Mouse (Mus musculus) heart, postnatal 25 days (tissue): ENCODE results near the gene Pla1a. TPM values are rescaled to one million over a fixed set of nuclear protein-coding genes. Genes with fewer than 3 reads are reported as not detected.

Experiments used
- DNase-seq: peaks from one replicate; pipeline ENCODE4 v3.0.0; 2022; ENCODE audit warnings: low spot score
- intact Hi-C: fragments of 180-260 bp; cut with DNase I; formaldehyde crosslinking; loops from one replicate; pipeline ENCODE4 v1.15.1; 2025
- total RNA-seq, 2 experiments: library from RNA; stranded (reverse); gene quantifications; 2 replicates each; pipeline ENCODE4 v1.2.3; 2021

Pla1a gene
- total RNA-seq, 2 experiments from 2014 or later: 6.5 to 8.4 TPM

- DNase-seq: no peak
- intact Hi-C loops: loop anchor here (5.0 kb wide), 1 partner anchor 78 kb away; the partner anchor contains the start of gene Adprh
Observed at GRCm38 (mm10) chr16:38374379-38375140, 58.4 kb downstream of the Pla1a start.

GRCm38 (mm10) chr16:38373941-38374340, 59.0 kb downstream of the Pla1a start:
- DNase-seq: no peak
- intact Hi-C loops: no loop called here

- DNase-seq: no peak
- intact Hi-C loops: no loop called here
Observed at GRCm38 (mm10) chr16:38373439-38373838, 59.5 kb downstream of the Pla1a start.

DNA sequence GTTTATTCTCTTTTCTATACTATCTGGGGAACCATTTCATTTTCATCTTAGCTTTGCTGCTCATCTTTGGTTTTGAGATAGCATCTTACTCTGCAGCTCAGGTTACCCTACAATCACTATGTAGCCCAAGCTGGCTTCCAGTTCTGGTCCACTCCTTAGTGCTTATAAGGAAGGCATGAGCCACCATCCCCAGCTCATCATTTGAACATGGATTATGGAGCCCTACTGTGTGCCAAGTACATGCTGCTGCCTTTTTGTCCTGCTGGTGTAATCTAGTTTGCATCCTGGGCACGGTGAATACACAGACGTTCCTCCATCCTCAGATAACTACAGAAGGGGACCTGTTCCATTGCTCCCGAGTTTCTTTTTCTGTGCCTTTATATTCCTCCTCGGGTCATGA, 60.1 kb downstream of the Pla1a start:
- DNase-seq: no peak

DNA sequence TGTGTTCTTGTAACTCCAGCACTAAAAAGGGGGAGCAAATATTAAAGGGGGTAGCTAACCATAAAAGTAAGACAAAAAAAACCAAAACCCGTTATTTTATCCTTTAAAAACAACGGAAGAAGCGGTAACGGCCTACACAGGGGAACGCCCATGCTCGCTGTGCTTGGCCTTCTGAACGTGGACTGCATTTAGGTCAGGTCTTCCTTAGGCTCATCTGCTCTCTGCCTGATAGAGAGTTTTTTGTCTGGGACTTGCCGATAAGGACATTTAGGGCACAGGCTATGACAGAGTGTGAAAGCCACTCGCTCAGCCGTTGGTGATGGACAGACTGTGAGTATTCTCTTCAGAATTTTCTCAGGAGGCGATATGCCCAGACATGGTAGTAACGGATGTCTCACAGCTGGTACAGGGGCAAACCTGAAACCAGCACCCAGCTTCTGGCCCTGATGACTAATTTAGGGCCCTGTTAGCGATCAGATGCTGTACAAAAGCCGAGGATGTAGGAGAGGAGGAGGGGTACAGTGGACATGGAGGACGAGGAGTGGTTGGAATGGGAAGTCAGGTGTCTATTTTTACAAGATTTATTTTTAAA, 61.1 kb downstream of the Pla1a start:
- intact Hi-C loops: no loop called here
- no peak for DNase-seq

More for the DNA sequence above, 60.1 kb downstream of the Pla1a start:
- intact Hi-C loops: no loop called here

- DNase-seq: no peak
Observed at GRCm38 (mm10) chr16:38370633-38371374, 62.1 kb downstream of the Pla1a start.

GRCm38 (mm10) chr16:38369992-38370484, 62.9 kb downstream of the Pla1a start:
- intact Hi-C loops: loop anchor here (10.0 kb wide), 1 partner anchor 475 kb away; no protein-coding TSS in a partner anchor
- no peak for DNase-seq

More at GRCm38 (mm10) chr16:38370633-38371374, 62.1 kb downstream of the Pla1a start:
- intact Hi-C loops: no loop called here

GRCm38 (mm10) chr16:38369431-38369830, 63.5 kb downstream of the Pla1a start:
- DNase-seq: no peak
- intact Hi-C loops: loop anchor here (10.0 kb wide), 1 partner anchor 475 kb away; no protein-coding TSS in a partner anchor

DNA sequence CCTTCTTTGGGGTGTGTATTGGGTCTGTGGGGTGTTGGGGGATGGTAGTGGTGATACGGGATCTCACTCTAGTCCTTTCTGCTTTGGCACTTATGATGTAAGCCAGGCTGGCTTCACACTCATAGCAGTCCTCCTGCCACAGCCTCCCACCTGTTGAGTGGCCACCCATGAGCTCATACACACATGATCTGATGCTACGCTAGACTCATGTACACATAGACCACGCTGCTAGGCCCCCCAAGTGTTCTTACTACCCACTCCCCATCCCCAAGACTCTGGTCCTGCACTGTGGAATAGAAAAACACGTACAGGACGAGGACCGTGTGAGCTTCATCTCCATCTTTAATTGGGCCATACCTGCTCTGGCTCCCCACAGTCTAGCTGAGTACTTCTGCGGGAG, 63.9 kb downstream of the Pla1a start:
- no peak for DNase-seq
- intact Hi-C loops: loop anchor here (10.0 kb wide), 1 partner anchor 474 kb away; no protein-coding TSS in a partner anchor

DNA sequence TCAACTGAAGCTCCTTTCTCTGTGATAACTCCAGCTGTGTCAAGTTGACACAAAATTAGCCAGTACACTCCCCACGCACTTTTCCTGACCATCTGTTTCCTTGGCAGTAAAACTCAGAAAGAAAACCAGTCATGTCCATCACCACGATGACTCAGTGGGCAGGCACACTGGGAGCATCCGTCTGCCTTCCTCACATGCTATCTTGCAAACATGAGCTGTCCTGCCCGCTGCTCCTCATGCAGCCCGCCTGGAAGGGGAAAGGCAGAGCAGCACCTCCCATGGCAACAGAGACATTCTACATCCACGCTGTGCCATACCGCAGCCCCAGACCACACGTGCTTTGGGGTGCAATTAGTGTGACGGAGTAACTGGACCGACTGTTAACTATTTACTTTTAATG, 64.6 kb downstream of the Pla1a start:
- intact Hi-C loops: loop anchor here (10.0 kb wide), 1 partner anchor 474 kb away; no protein-coding TSS in a partner anchor
- DNase-seq: peak; percentile 42

- DNase-seq: no peak
- intact Hi-C loops: loop anchor here (10.0 kb wide), 1 partner anchor 471 kb away; no protein-coding TSS in a partner anchor
Observed at GRCm38 (mm10) chr16:38366231-38366630, 66.7 kb downstream of the Pla1a start.

GRCm38 (mm10) chr16:38365390-38365789, 67.6 kb downstream of the Pla1a start:
- DNase-seq: no peak
- intact Hi-C loops: loop anchor here (10.0 kb wide), 1 partner anchor 471 kb away; no protein-coding TSS in a partner anchor

DNA sequence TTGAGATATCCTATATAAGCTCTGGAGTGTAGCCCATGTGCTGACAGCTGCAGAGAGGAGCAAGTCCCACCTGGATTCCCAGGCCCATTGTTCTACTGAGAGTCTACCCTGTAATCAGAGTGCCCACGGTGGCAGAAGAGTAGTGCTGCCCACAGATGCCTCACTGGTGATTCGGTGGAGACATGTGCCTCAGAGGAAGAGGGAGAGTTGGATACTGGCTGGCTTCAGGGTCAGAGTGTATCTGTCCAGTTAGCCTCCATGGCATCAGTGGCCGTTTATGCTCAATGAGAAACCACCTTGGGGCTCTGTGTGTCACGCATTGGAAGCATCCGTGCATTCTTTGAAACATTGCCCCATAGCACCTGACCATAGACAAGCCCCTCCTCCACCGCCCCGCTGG, 69.3 kb downstream of the Pla1a start:
- intact Hi-C loops: loop anchor here (2.0 to 10.0 kb wide), 2 partner anchors 15 to 469 kb away; no protein-coding TSS in a partner anchor

DNA sequence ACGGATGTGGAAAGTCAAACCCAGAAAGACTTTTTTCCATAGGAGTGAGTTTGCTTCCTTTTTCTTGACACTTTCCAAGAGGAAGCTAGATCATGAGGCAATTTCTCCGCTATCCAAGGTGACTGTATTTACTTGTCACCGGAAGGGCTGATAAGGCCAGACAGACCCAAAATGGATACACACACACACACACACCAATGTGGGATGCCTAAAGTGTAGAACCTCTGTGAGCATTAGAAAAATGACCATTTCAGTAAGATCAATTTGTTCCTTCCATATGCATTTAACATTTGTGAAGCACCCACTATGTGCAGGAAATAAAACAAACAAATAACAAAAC, 69.7 kb downstream of the Pla1a start:
- intact Hi-C loops: loop anchor here (2.0 to 10.0 kb wide), 2 partner anchors 14 to 468 kb away; no protein-coding TSS in a partner anchor
- DNase-seq: no peak

More for the DNA sequence above, 69.3 kb downstream of the Pla1a start:
- no peak for DNase-seq

DNA sequence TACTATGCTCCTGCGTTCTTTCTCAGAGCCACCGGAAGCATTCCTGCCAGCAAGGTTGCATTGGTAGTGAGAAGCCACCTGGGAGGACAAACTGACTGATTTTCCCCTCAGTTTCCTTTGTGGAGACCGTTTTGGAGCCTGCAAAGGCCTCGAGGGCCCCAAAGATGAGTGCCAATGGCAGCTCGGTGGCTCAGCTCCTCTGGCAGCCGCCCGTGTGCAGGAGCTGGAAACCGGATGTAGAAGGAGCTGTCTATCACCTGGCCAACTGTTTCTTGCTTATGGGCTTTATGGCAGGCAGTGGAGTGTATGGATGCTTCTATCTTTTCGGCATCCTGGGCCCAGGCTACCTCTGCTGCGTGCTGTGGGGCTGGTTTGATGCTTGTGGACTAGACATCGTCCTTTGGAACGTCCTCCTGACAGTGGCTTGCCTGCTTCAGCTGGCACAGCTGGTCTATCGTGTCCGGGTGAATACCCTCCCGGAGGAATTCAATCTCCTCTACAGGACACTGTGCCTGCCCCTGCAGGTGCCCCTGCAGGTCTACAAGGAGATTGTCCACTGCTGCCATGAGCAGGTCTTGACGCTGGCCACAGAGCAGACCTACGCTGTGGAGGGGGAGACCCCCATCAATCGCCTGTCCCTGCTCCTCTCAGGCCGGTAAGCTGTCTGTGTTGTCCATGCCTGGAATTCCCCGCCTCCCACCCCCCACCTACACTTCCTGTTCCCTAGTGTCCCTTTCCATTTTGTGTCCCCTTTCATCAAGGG, 70.3 kb downstream of the Pla1a start:
- DNase-seq: no peak
- intact Hi-C loops: loop anchor here (2.0 to 10.0 kb wide), 2 partner anchors 14 to 468 kb away; no protein-coding TSS in a partner anchor

GRCm38 (mm10) chr16:38361933-38362332, 71.0 kb downstream of the Pla1a start, which contains the start of gene Popdc2:
Popdc2 (plus strand) TSS chr16:38362209.
- intact Hi-C loops: loop anchor here (2.0 to 10.0 kb wide), 2 partner anchors 13 to 467 kb away; no protein-coding TSS in a partner anchor
- DNase-seq: peak; percentile 55

GRCm38 (mm10) chr16:38360317-38360716, 72.6 kb downstream of the Pla1a start:
- DNase-seq: no peak
- intact Hi-C loops: loop anchor here (10.0 kb wide), 1 partner anchor 466 kb away; no protein-coding TSS in a partner anchor

DNA sequence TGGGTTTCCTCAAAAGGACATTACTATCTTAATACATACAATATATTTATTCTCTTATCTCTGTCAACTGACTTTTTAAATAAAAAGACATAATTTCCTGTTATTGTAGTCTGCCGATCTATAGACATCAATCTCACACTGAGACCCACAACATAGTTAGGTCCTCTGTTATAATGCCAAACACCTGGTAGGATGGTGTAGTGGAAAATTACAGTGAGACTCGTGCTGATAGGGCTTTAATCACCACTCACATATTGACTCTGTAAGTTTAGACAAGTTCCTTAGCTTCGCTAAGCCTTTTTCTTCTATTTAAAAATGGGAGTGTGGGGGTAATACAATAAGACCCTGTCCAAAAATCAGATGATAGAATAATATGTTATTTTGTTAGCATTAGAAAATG, 73.1 kb downstream of the Pla1a start:
- no peak for DNase-seq
- intact Hi-C loops: loop anchor here (10.0 kb wide), 1 partner anchor 465 kb away; no protein-coding TSS in a partner anchor

GRCm38 (mm10) chr16:38359241-38359640, 73.7 kb downstream of the Pla1a start:
- intact Hi-C loops: no loop called here
- no peak for DNase-seq
